Mouse (Mus musculus): Measurements from ENCODE around the gene Mcu. TPM values are rescaled to one million over a fixed set of nuclear protein-coding genes. Genes with fewer than 3 reads are reported as not detected.

Gene Mcu
- polyA plus RNA-seq, 1 experiment from 2014 or later, result 65.2 TPM

- no peak overlapping the region for H3K9ac ChIP-seq (ENCODE audit: low read depth, low read length)
- H3K27me3 ChIP-seq (replicated peaks; ENCODE audit: control insufficient read depth, insufficient read depth, low read length), result no peaks in the 10 kb centered on the region
- H3K9me3 ChIP-seq (ENCODE audit: control insufficient read depth), result no peaks in the 10 kb centered on the region
- 90% methylated on average over 2 of the region's 2 CpGs for WGBS
- no peaks in the 10 kb centered on the region for H3K4me1 ChIP-seq (replicated peaks; ENCODE audit: control insufficient read depth, insufficient read depth, low read length)
- no peak overlapping the region for H3K27ac ChIP-seq (ENCODE audit: low read depth, low read length)
- no peak overlapping the region for H3K4me2 ChIP-seq (replicated peaks; ENCODE audit: low read depth)
- ATAC-seq, result no peak
- no peak overlapping the region for H3K4me3 ChIP-seq (ENCODE audit: low read depth, low read length)
- no peaks in the 10 kb centered on the region for H3K36me3 ChIP-seq (ENCODE audit: control insufficient read depth, insufficient read depth)
- no peak for TF ChIP-seq CTCF (IDR thresholded peaks at IDR 0.05; ENCODE audit: low read depth)
Observed at GRCm38 (mm10) chr10:59636048-59636447, 19.6 kb upstream of the Mcu start.

GRCm38 (mm10) chr10:59629506-59629782 lies 13.0 kb upstream of the Mcu start:
- Histone ChIP-seq H3K4me3 (ENCODE audit: low read depth, low read length) (peak overlapping the region; percentile 12; the same call in 1 of the 2 replicates), H3K9ac (ENCODE audit: low read depth, low read length) (0 out of 2 replicates have a peak overlapping the region, but pooled peaks have one; percentile 17), H3K9me3 (ENCODE audit: control insufficient read depth) (no peaks in the 10 kb centered on the region), H3K4me2 (replicated peaks; ENCODE audit: low read depth) (peak overlapping the region; percentile 57), H3K36me3 (ENCODE audit: control insufficient read depth, insufficient read depth) (no peaks in the 10 kb centered on the region), H3K4me1 (replicated peaks; ENCODE audit: control insufficient read depth, insufficient read depth, low read length) (no peaks in the 10 kb centered on the region; the same call in 1 of the 2 replicates), H3K27me3 (replicated peaks; ENCODE audit: control insufficient read depth, insufficient read depth, low read length) (no peaks in the 10 kb centered on the region), H3K27ac (ENCODE audit: low read depth, low read length) (peak overlapping the region; percentile 88)
- peak; percentile 81 for ATAC-seq
- no peak for TF ChIP-seq CTCF (IDR thresholded peaks at IDR 0.05; ENCODE audit: low read depth)
- 35% methylated on average over 4 of the region's 4 CpGs for WGBS

DNA sequence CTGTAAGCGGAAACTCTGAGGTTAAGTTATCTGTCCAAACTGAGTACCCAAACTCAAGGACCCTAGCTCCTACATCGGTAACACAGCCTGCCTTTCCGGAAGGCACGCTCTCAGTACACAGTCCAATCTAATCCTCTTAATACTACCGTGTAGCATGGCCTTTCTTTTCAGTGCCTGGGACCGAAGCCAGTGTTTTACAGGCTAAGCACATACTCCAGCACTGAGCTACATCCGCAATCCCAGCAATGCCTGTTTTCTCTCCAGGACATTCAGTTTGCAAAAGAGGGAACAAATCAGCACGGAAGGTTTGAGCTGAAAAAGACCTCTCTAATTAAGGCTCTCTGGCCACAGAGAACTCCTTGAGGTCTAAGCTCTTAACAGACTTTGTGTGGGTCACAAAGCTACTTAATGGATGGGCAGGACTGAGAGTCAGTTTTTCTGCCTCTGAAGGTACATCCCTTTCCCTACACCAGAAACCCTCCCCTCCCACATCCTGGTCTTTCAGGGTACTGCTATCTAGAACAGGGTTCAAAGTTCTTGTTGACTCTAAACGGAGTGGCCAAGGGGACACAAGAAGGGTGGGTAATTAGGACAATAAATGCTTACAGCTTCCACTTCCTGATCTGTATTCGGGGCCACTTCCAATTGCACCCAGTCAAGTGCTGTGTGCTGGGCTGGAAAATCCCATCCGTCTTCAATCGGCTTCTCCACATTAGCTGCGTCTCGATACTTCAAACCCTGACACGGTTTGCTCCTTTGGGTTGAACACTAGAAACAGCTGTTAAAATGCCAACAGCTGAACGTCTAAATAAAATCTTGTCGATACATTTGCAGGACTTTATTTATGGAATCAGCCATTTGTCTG lies 12.4 kb upstream of the Mcu start:
- H3K27me3 ChIP-seq (replicated peaks; ENCODE audit: control insufficient read depth, insufficient read depth, low read length), result no peaks in the 10 kb centered on the region
- H3K4me2 ChIP-seq (replicated peaks; ENCODE audit: low read depth), result peak overlapping the region; percentile 57
- H3K9ac ChIP-seq (ENCODE audit: low read depth, low read length), result 0 out of 2 replicates have a peak overlapping the region, but pooled peaks have one; percentile 17
- H3K9me3 ChIP-seq (ENCODE audit: control insufficient read depth), result no peaks in the 10 kb centered on the region
- no peaks in the 10 kb centered on the region for H3K36me3 ChIP-seq (ENCODE audit: control insufficient read depth, insufficient read depth)
- peak overlapping the region; percentile 88 for H3K27ac ChIP-seq (ENCODE audit: low read depth, low read length)
- WGBS, result 26% methylated on average over 17 of the region's 17 CpGs
- TF ChIP-seq CTCF (IDR thresholded peaks at IDR 0.05; ENCODE audit: low read depth), result no peak
- peak; percentile 98 for ATAC-seq
- no peaks in the 10 kb centered on the region; the same call in 1 of the 2 replicates for H3K4me1 ChIP-seq (replicated peaks; ENCODE audit: control insufficient read depth, insufficient read depth, low read length)
- peak overlapping the region; percentile 12; the same call in 1 of the 2 replicates for H3K4me3 ChIP-seq (ENCODE audit: low read depth, low read length)

GRCm38 (mm10) chr10:59623496-59623895 lies 7.0 kb upstream of the Mcu start:
- Histone ChIP-seq H3K27ac (ENCODE audit: low read depth, low read length) (no peak overlapping the region), H3K4me3 (ENCODE audit: low read depth, low read length) (no peak overlapping the region), H3K36me3 (ENCODE audit: control insufficient read depth, insufficient read depth) (no peaks in the 10 kb centered on the region), H3K4me1 (replicated peaks; ENCODE audit: control insufficient read depth, insufficient read depth, low read length) (no peaks in the 10 kb centered on the region; the same call in 1 of the 2 replicates), H3K4me2 (replicated peaks; ENCODE audit: low read depth) (no peak overlapping the region), H3K9me3 (ENCODE audit: control insufficient read depth) (no peaks in the 10 kb centered on the region), H3K9ac (ENCODE audit: low read depth, low read length) (no peak overlapping the region), H3K27me3 (replicated peaks; ENCODE audit: control insufficient read depth, insufficient read depth, low read length) (no peaks in the 10 kb centered on the region)
- 78% methylated on average over 5 of the region's 5 CpGs for WGBS
- no peak for ATAC-seq
- no peak for TF ChIP-seq CTCF (IDR thresholded peaks at IDR 0.05; ENCODE audit: low read depth)

GRCm38 (mm10) chr10:59621355-59621754 lies 4.9 kb upstream of the Mcu start:
- Histone ChIP-seq H3K9ac (ENCODE audit: low read depth, low read length) (no peak overlapping the region), H3K27ac (ENCODE audit: low read depth, low read length) (no peak overlapping the region), H3K4me2 (replicated peaks; ENCODE audit: low read depth) (no peak overlapping the region), H3K4me1 (replicated peaks; ENCODE audit: control insufficient read depth, insufficient read depth, low read length) (no peaks in the 10 kb centered on the region), H3K4me3 (ENCODE audit: low read depth, low read length) (no peak overlapping the region), H3K36me3 (ENCODE audit: control insufficient read depth, insufficient read depth) (no peaks in the 10 kb centered on the region), H3K9me3 (ENCODE audit: control insufficient read depth) (no peaks in the 10 kb centered on the region), H3K27me3 (replicated peaks; ENCODE audit: control insufficient read depth, insufficient read depth, low read length) (no peaks in the 10 kb centered on the region)
- 24% methylated on average over 10 of the region's 10 CpGs for WGBS
- no peak for ATAC-seq
- no peak for TF ChIP-seq CTCF (IDR thresholded peaks at IDR 0.05; ENCODE audit: low read depth)

DNA sequence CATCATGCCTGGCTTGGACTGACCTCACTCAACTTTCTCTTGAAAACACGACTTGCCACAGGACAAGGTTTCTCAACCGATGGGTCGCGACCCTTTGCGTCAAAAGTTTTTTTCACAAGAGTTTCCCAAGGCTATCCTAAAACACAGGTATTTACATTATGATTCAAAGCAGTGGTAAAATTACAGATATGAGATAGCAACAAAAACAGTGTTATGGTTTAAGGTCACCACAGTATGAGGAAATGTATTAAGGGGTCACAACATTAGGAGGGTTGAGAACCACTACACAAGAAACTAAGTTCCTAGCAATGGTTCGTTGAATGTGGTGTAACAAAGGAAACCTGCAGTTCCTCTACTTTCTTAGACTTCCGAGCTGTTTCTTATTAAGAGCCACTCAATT lies 1.3 kb upstream of the Mcu start:
- Histone ChIP-seq H3K4me1 (replicated peaks; ENCODE audit: control insufficient read depth, insufficient read depth, low read length) (peaks cover 14% of the 10 kb centered on the region; the same call in 1 of the 2 replicates), H3K27me3 (replicated peaks; ENCODE audit: control insufficient read depth, insufficient read depth, low read length) (no peaks in the 10 kb centered on the region), H3K4me2 (replicated peaks; ENCODE audit: low read depth) (no peak overlapping the region), H3K36me3 (ENCODE audit: control insufficient read depth, insufficient read depth) (no peaks in the 10 kb centered on the region), H3K9me3 (ENCODE audit: control insufficient read depth) (no peaks in the 10 kb centered on the region), H3K27ac (ENCODE audit: low read depth, low read length) (no peak overlapping the region), H3K9ac (ENCODE audit: low read depth, low read length) (no peak overlapping the region), H3K4me3 (ENCODE audit: low read depth, low read length) (no peak overlapping the region)
- ATAC-seq, result no peak
- TF ChIP-seq CTCF (IDR thresholded peaks at IDR 0.05; ENCODE audit: low read depth), result no peak
- WGBS, result 91% methylated on average over 7 of the region's 7 CpGs

All from intestine, postnatal 0 days (tissue).